Mouse (Mus musculus): Measurements from ENCODE around the gene Olfr1351. TPM values are rescaled to one million over a fixed set of nuclear protein-coding genes. Genes with fewer than 3 reads are reported as not detected.
"Not testable (repeated sequence)": the region's sequence is repeated elsewhere in the genome, so short reads cannot be mapped to it uniquely, and the experiment has no call there.

The Olfr1351 gene
- not detected for polyA plus RNA-seq (2017; shearing (Covaris generic))

DNA sequence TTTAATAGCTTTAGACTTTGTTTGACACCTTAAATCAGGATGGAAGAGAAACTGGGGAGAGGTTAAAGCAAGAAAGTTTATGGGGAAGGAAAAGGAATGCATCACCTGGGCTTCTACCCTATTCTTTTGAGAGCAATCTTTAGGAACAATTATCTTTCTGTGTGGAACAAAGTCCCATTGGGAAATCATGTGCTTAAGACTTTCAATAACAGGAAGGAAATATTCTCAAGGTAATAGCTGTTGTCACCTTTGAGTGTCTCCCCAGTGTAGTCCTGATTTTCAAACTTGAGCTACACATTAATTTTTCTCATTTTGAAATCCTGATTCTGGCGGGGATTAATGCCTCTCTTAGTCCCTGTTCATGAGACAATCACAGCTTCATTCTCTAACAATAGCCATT, at the start of gene Olfr1351:
Olfr1351 (plus strand) TSS at position 301 of the 400 bp plus-strand sequence.
- no peak for ATAC-seq

DNA sequence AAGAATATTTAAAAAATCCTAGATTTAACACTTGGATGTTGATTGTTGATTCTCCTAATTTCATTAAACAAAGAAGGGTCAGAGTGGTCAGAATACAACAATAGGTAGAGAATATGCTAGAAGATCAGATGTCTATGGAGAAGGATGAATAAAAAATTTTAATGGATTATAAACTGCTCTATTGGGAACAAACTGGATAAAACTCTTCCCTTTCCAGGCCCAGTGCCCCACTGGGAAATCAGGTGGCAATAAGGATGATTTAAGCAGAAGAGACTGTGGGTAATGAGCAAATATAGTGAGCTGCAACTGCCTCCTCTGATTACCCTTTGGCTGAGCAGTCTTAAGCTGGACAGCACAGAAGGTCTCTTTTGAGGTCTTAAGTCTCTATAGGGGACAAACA, 49.3 kb upstream of the Olfr1351 start, which contains the start of gene Olfr1353:
Olfr1353 (plus strand) TSS at position 301 of the 400 bp plus-strand sequence.
- not testable (repeated sequence) for ATAC-seq

DNA sequence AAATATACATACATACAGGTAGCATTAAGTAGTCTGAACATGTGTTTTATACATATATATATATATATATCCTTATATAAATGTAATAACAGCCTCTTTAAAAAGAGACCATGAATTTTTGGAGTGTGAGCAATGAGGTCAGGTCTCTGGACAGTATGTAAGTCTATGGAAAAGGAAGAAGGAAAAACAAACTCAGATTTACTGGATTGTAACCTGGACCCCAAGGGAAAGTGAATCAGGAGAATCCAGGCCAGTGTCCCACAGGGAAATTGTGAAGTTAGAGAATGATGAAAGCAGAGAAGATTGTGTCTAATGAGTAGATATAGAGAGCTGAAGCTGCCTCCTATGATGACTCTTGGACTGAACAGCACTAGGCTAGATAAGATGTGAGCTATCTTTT, 31.5 kb upstream of the Olfr1351 start, which contains the start of gene Olfr1352:
Olfr1352 (plus strand) TSS at position 301 of the 400 bp plus-strand sequence.
- no peak for ATAC-seq

DNA sequence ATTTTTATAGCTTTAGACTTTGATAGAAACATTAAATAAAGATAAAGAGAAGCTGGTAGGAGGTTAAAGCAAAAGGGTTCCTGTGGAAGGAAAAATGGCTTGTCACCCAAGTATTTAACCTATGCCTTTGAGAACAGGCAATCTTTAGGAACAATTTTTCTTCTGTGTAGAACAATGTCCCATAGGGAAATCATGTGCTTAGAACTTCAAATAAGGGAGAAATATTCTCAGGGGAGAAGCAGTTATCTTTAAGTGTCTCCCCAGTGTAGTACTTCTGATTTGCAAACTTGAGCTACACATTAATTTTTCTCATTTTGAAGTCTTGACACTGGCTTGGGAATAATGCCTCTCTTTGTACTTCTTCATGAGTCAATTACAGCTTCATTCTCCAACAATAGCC, 16.2 kb downstream of the Olfr1351 start, which contains the start of gene Olfr57:
Olfr57 (plus strand) TSS at position 301 of the 400 bp plus-strand sequence.
- no peak for ATAC-seq

DNA sequence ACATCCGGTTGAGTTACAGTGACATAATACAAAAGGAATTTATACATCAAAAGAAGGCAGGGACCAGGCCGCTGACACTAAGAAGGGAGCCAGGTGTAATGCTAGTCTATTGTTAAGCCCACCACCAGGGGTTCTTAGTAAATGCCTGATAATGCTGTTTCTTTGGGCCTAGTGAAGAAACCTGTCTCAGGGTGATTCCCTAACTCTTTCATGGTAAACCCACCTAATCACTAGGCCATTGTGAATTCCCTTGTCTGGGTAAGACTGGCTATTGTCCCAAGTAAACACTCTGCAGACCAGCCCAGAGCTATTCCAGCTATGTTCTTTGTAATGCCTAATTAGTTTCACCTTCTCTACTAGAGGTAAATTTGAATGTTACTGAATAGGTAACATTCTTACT, 30.2 kb downstream of the Olfr1351 start:
- ATAC-seq, result not testable (repeated sequence)

DNA sequence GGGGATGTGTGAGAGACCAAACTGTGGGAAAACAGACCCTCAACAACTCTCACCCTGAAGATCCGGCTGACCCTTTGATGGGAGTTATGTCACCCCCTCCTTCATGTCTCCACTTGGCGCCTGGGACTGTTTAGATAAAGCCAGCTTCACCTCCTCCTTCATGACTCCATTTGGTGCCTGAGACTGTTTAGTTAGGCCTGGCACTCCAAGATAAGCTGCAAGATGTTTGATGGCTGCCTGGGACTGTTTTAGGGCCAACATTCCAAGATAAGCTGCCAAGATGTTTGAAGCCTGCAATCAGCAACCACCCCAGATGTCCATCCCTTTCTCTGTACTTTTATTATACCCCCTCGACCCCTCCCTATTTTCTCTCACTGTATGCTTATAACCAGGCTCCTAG, 45.1 kb downstream of the Olfr1351 start:
- not testable (repeated sequence) for ATAC-seq

Other genes with a start within 250 kb of the Olfr1351 start
- not detected for gene Slc1a6, start 232.0 kb upstream of the Olfr1351 start, polyA plus RNA-seq (2017; shearing (Covaris generic))
- not detected for gene Olfr1356, start 160.3 kb upstream of the Olfr1351 start, polyA plus RNA-seq (2017; shearing (Covaris generic))
- not detected for gene Olfr1355, start 136.9 kb upstream of the Olfr1351 start, polyA plus RNA-seq (2017; shearing (Covaris generic))
- not detected for gene Olfr1354, start 99.3 kb upstream of the Olfr1351 start, polyA plus RNA-seq (2017; shearing (Covaris generic))
- not detected for gene Olfr8, start 61.8 kb upstream of the Olfr1351 start, polyA plus RNA-seq (2017; shearing (Covaris generic))
- not detected for gene Olfr1353, start 49.2 kb upstream of the Olfr1351 start, polyA plus RNA-seq (2017; shearing (Covaris generic))
- not detected for gene Olfr1352, start 31.4 kb upstream of the Olfr1351 start, polyA plus RNA-seq (2017; shearing (Covaris generic))
- not detected for gene Olfr57, start 16.3 kb downstream of the Olfr1351 start, polyA plus RNA-seq (2017; shearing (Covaris generic))
- gene 2610008E11Rik, start 85.1 kb downstream of the Olfr1351 start, polyA plus RNA-seq (2017; shearing (Covaris generic)), result 10 to 100 TPM; 16.2 to 26.8 (median 18.4) TPM
- gene Vmn2r80, start 136.3 kb downstream of the Olfr1351 start, polyA plus RNA-seq (2017; shearing (Covaris generic)), result not detected
- not detected for gene Vmn2r81, start 235.2 kb downstream of the Olfr1351 start, polyA plus RNA-seq (2017; shearing (Covaris generic))

All from inflammation-experienced regulatory T-cells, adult 6 months (primary cell).